Mouse (Mus musculus): ENCODE results near the gene Osgep. TPM values are rescaled to one million over a fixed set of nuclear protein-coding genes. Genes with fewer than 3 reads are reported as not detected.
"Not testable (repeated sequence)": the region's sequence is repeated elsewhere in the genome, so short reads cannot be mapped to it uniquely, and the experiment has no call there.

Gene Osgep
- total RNA-seq, 1 experiment: 19.1 TPM

- Histone ChIP-seq H3K27ac (ENCODE audit: insufficient read depth, low read depth, low read length, poor library complexity, severe bottlenecking) (no peak overlapping the region), H3K9me3 (ENCODE audit: control insufficient read depth, insufficient read depth, low read depth, low read length) (no peaks in the 10 kb centered on the region), H3K4me1 (ENCODE audit: control insufficient read depth in 2 of 2, insufficient read depth in 2 of 2, low read length in 2 of 2, poor library complexity in 1 of 2) (peaks cover 4 to 7% of the 10 kb centered on the region in 2 experiments; a peak in 3 of 4 replicates), H3K4me3 (ENCODE audit: insufficient read depth in 1 of 2, low read depth in 1 of 2, low read length in 2 of 2, poor library complexity in 1 of 2, severe bottlenecking in 1 of 2) (no peak overlapping the region), H3K36me3 (ENCODE audit: control insufficient read depth, insufficient read depth, low read length, poor library complexity, severe bottlenecking) (peaks cover 31% of the 10 kb centered on the region), H3K9ac (ENCODE audit: insufficient read depth, low read depth, low read length, poor library complexity, severe bottlenecking) (no peak overlapping the region)
- in situ Hi-C loops (cut with MboI; ENCODE audit: low sequenced_read_pairs in 2 of 2, unreplicated experiment in 2 of 2): no loop called here
- TF ChIP-seq HCFC1 (IDR thresholded peaks at IDR 0.05; ENCODE audit: borderline replicate concordance, insufficient read depth, low read length): no peak
- no peak for TF ChIP-seq ZNF384 (IDR thresholded peaks at IDR 0.05; ENCODE audit: low read depth, low read length)
- TF ChIP-seq MAFK (IDR thresholded peaks at IDR 0.05; ENCODE audit: insufficient read depth, low read depth, low read length): no peak
- TF ChIP-seq CHD2 (IDR thresholded peaks at IDR 0.05; ENCODE audit: low read depth, low read length): no peak
- TF ChIP-seq ZC3H11A (IDR thresholded peaks at IDR 0.05; ENCODE audit: borderline replicate concordance, low read depth, low read length): no peak
- DNase-seq (ENCODE audit: low read depth, low spot score): no peak
These were observed 2.7 kb upstream of the Osgep start for GRCm38 (mm10) chr14:50927366-50927765.

GRCm38 (mm10) chr14:50925111-50925920 lies 623 bp upstream of the Osgep start:
- Histone ChIP-seq H3K9ac (ENCODE audit: insufficient read depth, low read depth, low read length, poor library complexity, severe bottlenecking) (peak overlapping the region; percentile 83), H3K4me1 (ENCODE audit: control insufficient read depth in 2 of 2, insufficient read depth in 2 of 2, low read length in 2 of 2, poor library complexity in 1 of 2) (peaks cover 4% of the 10 kb centered on the region in 2 experiments; a peak in 3 of 4 replicates), H3K27ac (ENCODE audit: insufficient read depth, low read depth, low read length, poor library complexity, severe bottlenecking) (peak overlapping the region; percentile 65), H3K36me3 (ENCODE audit: control insufficient read depth, insufficient read depth, low read length, poor library complexity, severe bottlenecking) (peaks cover 36% of the 10 kb centered on the region), H3K4me3 (ENCODE audit: insufficient read depth in 1 of 2, low read depth in 1 of 2, low read length in 2 of 2, poor library complexity in 1 of 2, severe bottlenecking in 1 of 2) (peak overlapping the region; percentile 72 to 80), H3K9me3 (ENCODE audit: control insufficient read depth, insufficient read depth, low read depth, low read length) (no peaks in the 10 kb centered on the region)
- DNase-seq (ENCODE audit: low read depth, low spot score): no peak
- no peak for TF ChIP-seq MAFK (IDR thresholded peaks at IDR 0.05; ENCODE audit: insufficient read depth, low read depth, low read length)
- TF ChIP-seq HCFC1 (IDR thresholded peaks at IDR 0.05; ENCODE audit: borderline replicate concordance, insufficient read depth, low read length): no peak
- TF ChIP-seq ZC3H11A (IDR thresholded peaks at IDR 0.05; ENCODE audit: borderline replicate concordance, low read depth, low read length): no peak
- TF ChIP-seq ZNF384 (IDR thresholded peaks at IDR 0.05; ENCODE audit: low read depth, low read length): no peak
- TF ChIP-seq CHD2 (IDR thresholded peaks at IDR 0.05; ENCODE audit: low read depth, low read length): no peak
- in situ Hi-C loops (cut with MboI; ENCODE audit: low sequenced_read_pairs in 2 of 2, unreplicated experiment in 2 of 2): no loop called here

- DNase-seq (ENCODE audit: low read depth, low spot score); H3K27ac ChIP-seq (ENCODE audit: insufficient read depth, low read depth, low read length, poor library complexity, severe bottlenecking); H3K9me3 ChIP-seq (ENCODE audit: control insufficient read depth, insufficient read depth, low read depth, low read length); H3K4me1 ChIP-seq (ENCODE audit: control insufficient read depth in 2 of 2, insufficient read depth in 2 of 2, low read length in 2 of 2, poor library complexity in 1 of 2); in situ Hi-C loops (cut with MboI; ENCODE audit: low sequenced_read_pairs in 2 of 2, unreplicated experiment in 2 of 2): not testable (repeated sequence)
- Histone ChIP-seq H3K36me3 (ENCODE audit: control insufficient read depth, insufficient read depth, low read length, poor library complexity, severe bottlenecking) (peaks cover 27% of the 10 kb centered on the region), H3K4me3 (ENCODE audit: insufficient read depth in 1 of 2, low read depth in 1 of 2, low read length in 2 of 2, poor library complexity in 1 of 2, severe bottlenecking in 1 of 2) (peak overlapping the region; percentile 72 to 80), H3K9ac (ENCODE audit: insufficient read depth, low read depth, low read length, poor library complexity, severe bottlenecking) (peak overlapping the region; percentile 87; the same call in 1 of the 2 replicates)
These were observed 1.3 kb downstream of the Osgep start for GRCm38 (mm10) chr14:50923437-50923836.

GRCm38 (mm10) chr14:50911356-50911755 lies 13.3 kb downstream of the Osgep start:
- Histone ChIP-seq H3K36me3 (ENCODE audit: control insufficient read depth, insufficient read depth, low read length, poor library complexity, severe bottlenecking) (peaks cover 10% of the 10 kb centered on the region), H3K9ac (ENCODE audit: insufficient read depth, low read depth, low read length, poor library complexity, severe bottlenecking) (no peak overlapping the region), H3K9me3 (ENCODE audit: control insufficient read depth, insufficient read depth, low read depth, low read length) (no peaks in the 10 kb centered on the region), H3K27ac (ENCODE audit: insufficient read depth, low read depth, low read length, poor library complexity, severe bottlenecking) (no peak overlapping the region), H3K4me1 (ENCODE audit: control insufficient read depth in 2 of 2, insufficient read depth in 2 of 2, low read length in 2 of 2, poor library complexity in 1 of 2) (peaks cover 2 to 8% of the 10 kb centered on the region in 2 experiments; a peak in 2 of 4 replicates), H3K4me3 (ENCODE audit: insufficient read depth in 1 of 2, low read depth in 1 of 2, low read length in 2 of 2, poor library complexity in 1 of 2, severe bottlenecking in 1 of 2) (no peak overlapping the region)
- DNase-seq (ENCODE audit: low read depth, low spot score): no peak
- no peak for TF ChIP-seq HCFC1 (IDR thresholded peaks at IDR 0.05; ENCODE audit: borderline replicate concordance, insufficient read depth, low read length)
- TF ChIP-seq MAFK (IDR thresholded peaks at IDR 0.05; ENCODE audit: insufficient read depth, low read depth, low read length): no peak
- no peak for TF ChIP-seq CHD2 (IDR thresholded peaks at IDR 0.05; ENCODE audit: low read depth, low read length)
- no peak for TF ChIP-seq ZNF384 (IDR thresholded peaks at IDR 0.05; ENCODE audit: low read depth, low read length)
- no peak for TF ChIP-seq ZC3H11A (IDR thresholded peaks at IDR 0.05; ENCODE audit: borderline replicate concordance, low read depth, low read length)
- in situ Hi-C loops (cut with MboI; ENCODE audit: low sequenced_read_pairs in 2 of 2, unreplicated experiment in 2 of 2): no loop called here

Data from ES-E14 (cell line).